Mouse (Mus musculus): ENCODE measurements at regions not wholly inside any gene's neighbourhood (a gene's known extent, or its start where the extent isn't known, plus 50 kb on each side); places are given as distances from the start of the nearest gene placed in this dataset.

DNA sequence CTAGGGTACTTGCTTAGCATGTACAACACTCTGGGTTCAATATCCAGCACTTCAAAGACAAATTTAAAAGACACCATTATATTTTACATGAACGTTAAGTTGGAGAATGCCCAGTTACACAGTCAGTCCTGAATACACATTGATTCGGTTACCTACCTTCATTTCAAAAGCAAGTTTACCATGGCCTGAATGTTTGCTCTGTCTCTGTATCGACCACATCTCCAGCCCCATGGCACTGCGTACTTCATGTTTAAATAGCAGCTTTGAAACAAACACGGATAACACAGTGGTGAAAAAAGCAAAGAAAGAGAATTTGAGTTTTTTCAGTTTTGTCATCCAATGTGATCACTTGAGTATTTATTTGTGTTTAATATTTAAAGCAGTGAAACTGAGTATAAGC, 254.1 kb upstream of the Plxna2 start:
- WGBS: 66% methylated on average over 5 of the region's 5 CpGs
- Histone ChIP-seq H3K4me2 (replicated peaks; ENCODE audit: low read depth, low read length) (no peak overlapping the region), H3K27ac (ENCODE audit: low read length) (no peak overlapping the region), H3K9ac (replicated peaks; ENCODE audit: low read depth, low read length) (no peak overlapping the region), H3K4me3 (ENCODE audit: low read depth, low read length) (no peak overlapping the region), H3K4me1 (ENCODE audit: control insufficient read depth, insufficient read depth, low read length) (no peaks in the 10 kb centered on the region), H3K36me3 (ENCODE audit: control insufficient read depth, insufficient read depth, low read length) (no peaks in the 10 kb centered on the region), H3K27me3 (ENCODE audit: control insufficient read depth, insufficient read depth, low read length) (no peaks in the 10 kb centered on the region), H3K9me3 (ENCODE audit: control insufficient read depth, low read depth, low read length) (no peaks in the 10 kb centered on the region)
- no peak for ATAC-seq (ENCODE audit: insufficient number of reproducible peaks, insufficient read depth, low FRiP score, low read depth)

- Histone ChIP-seq H3K4me3 (ENCODE audit: low read depth, low read length) (no peak overlapping the region), H3K9me3 (ENCODE audit: control insufficient read depth, low read depth, low read length) (no peaks in the 10 kb centered on the region), H3K36me3 (ENCODE audit: control insufficient read depth, insufficient read depth, low read length) (no peaks in the 10 kb centered on the region), H3K4me2 (replicated peaks; ENCODE audit: low read depth, low read length) (no peak overlapping the region), H3K27ac (ENCODE audit: low read length) (no peak overlapping the region), H3K9ac (replicated peaks; ENCODE audit: low read depth, low read length) (no peak overlapping the region), H3K4me1 (ENCODE audit: control insufficient read depth, insufficient read depth, low read length) (no peaks in the 10 kb centered on the region), H3K27me3 (ENCODE audit: control insufficient read depth, insufficient read depth, low read length) (no peaks in the 10 kb centered on the region)
- 7% methylated on average over 1 of the region's 1 CpGs for WGBS
- peak; percentile 49; the same call in 1 of the 2 replicates for ATAC-seq (ENCODE audit: insufficient number of reproducible peaks, insufficient read depth, low FRiP score, low read depth)
Measured at GRCm38 (mm10) chr1:194363129-194363768, 254.8 kb upstream of the Plxna2 start.

DNA sequence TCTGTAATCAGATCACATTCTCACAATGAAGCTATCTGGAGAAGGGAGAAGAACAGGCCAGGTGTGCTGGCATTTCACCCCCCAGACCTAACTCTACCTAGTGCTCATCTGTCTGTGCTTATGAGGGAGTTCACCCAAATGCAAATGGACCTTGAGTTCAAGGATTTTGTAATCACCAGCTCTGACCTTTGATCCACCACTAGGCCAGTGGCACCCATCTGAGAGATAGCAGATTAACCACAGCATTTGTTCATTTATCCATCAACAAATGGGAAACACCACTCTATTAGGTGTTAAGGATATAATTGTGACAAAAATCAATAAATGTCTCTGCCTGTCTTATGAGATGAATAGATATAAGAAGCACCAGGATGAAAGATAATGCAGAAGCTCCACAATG, 255.7 kb upstream of the Plxna2 start:
- Histone ChIP-seq H3K27me3 (ENCODE audit: control insufficient read depth, insufficient read depth, low read length) (no peaks in the 10 kb centered on the region), H3K9ac (replicated peaks; ENCODE audit: low read depth, low read length) (no peak overlapping the region), H3K9me3 (ENCODE audit: control insufficient read depth, low read depth, low read length) (no peaks in the 10 kb centered on the region), H3K4me1 (ENCODE audit: control insufficient read depth, insufficient read depth, low read length) (no peaks in the 10 kb centered on the region), H3K4me3 (ENCODE audit: low read depth, low read length) (no peak overlapping the region), H3K27ac (ENCODE audit: low read length) (no peak overlapping the region), H3K36me3 (ENCODE audit: control insufficient read depth, insufficient read depth, low read length) (no peaks in the 10 kb centered on the region), H3K4me2 (replicated peaks; ENCODE audit: low read depth, low read length) (no peak overlapping the region)
- no peak for ATAC-seq (ENCODE audit: insufficient number of reproducible peaks, insufficient read depth, low FRiP score, low read depth)

DNA sequence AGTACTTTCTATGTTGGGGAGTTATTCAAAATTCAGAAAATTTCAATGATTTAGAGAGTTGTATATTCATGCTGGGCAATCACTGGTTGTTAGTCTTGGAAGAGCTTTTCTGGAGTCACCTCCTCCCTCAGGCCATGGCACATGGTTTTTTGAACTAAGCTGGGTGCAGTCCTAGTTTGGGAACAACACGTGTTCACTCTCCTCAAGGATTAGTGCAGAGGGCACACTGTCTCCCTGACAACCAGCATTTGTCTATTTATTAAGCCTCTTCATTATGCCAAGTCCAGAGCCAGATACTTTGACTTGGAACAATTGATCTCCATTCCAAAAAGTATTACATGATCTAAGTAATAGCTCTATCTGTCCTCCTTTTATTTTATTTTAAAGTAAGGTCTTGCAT, 256.7 kb upstream of the Plxna2 start:
- H3K4me1 ChIP-seq (ENCODE audit: control insufficient read depth, insufficient read depth, low read length): no peaks in the 10 kb centered on the region
- H3K27ac ChIP-seq (ENCODE audit: low read length): no peak overlapping the region
- H3K4me3 ChIP-seq (ENCODE audit: low read depth, low read length): no peak overlapping the region
- no peak overlapping the region for H3K9ac ChIP-seq (replicated peaks; ENCODE audit: low read depth, low read length)
- no peak for ATAC-seq (ENCODE audit: insufficient number of reproducible peaks, insufficient read depth, low FRiP score, low read depth)
- no peaks in the 10 kb centered on the region for H3K36me3 ChIP-seq (ENCODE audit: control insufficient read depth, insufficient read depth, low read length)
- WGBS: 44% methylated on average over 1 of the region's 1 CpGs
- H3K9me3 ChIP-seq (ENCODE audit: control insufficient read depth, low read depth, low read length): no peaks in the 10 kb centered on the region
- no peak overlapping the region for H3K4me2 ChIP-seq (replicated peaks; ENCODE audit: low read depth, low read length)
- no peaks in the 10 kb centered on the region for H3K27me3 ChIP-seq (ENCODE audit: control insufficient read depth, insufficient read depth, low read length)

- no peak overlapping the region for H3K9ac ChIP-seq (replicated peaks; ENCODE audit: low read depth, low read length)
- no peaks in the 10 kb centered on the region for H3K4me1 ChIP-seq (ENCODE audit: control insufficient read depth, insufficient read depth, low read length)
- H3K27ac ChIP-seq (ENCODE audit: low read length): no peak overlapping the region
- no peak overlapping the region for H3K4me2 ChIP-seq (replicated peaks; ENCODE audit: low read depth, low read length)
- no peak overlapping the region for H3K4me3 ChIP-seq (ENCODE audit: low read depth, low read length)
- H3K36me3 ChIP-seq (ENCODE audit: control insufficient read depth, insufficient read depth, low read length): no peaks in the 10 kb centered on the region
- WGBS: 57% methylated on average over 1 of the region's 1 CpGs
- no peak for ATAC-seq (ENCODE audit: insufficient number of reproducible peaks, insufficient read depth, low FRiP score, low read depth)
- H3K27me3 ChIP-seq (ENCODE audit: control insufficient read depth, insufficient read depth, low read length): no peaks in the 10 kb centered on the region
- no peaks in the 10 kb centered on the region for H3K9me3 ChIP-seq (ENCODE audit: control insufficient read depth, low read depth, low read length)
Measured at GRCm38 (mm10) chr1:194354332-194355120, 263.5 kb upstream of the Plxna2 start.

DNA sequence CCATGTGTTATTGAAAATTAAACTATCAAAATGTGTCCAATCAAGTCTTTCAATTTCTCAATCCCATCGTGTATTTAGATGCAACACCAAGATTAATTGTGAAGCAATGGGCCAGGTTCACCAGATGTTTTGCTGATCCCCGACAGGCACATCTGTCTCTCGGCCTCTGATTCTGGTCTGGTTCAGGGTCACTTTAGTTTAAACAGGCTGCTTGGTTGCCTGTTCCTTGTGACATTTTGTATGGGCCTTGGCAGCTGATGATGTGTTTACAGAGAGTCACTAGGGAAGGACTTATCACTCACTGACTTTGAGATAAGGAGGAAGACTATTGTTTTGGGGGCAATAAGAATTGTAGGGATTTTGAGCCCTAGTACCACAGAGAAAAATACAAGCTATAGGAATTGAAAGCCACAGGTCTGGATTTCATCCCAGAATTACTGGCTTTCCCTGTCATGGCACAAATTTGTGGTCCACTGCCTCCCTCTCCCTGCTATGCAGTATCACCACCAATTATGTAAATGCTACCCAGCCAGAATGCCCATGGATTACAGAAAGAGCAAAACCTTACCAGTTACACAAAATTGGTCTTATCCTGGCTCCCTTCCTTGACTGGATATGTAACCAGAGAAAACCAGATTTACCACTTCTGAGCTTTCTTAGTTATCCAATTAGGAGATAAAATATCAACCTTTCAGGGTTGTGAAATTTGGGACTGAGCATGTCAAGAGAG, 272.5 kb upstream of the Plxna2 start:
- Histone ChIP-seq H3K27ac (ENCODE audit: low read length) (no peak overlapping the region), H3K27me3 (ENCODE audit: control insufficient read depth, insufficient read depth, low read length) (no peaks in the 10 kb centered on the region), H3K36me3 (ENCODE audit: control insufficient read depth, insufficient read depth, low read length) (no peaks in the 10 kb centered on the region), H3K4me2 (replicated peaks; ENCODE audit: low read depth, low read length) (no peak overlapping the region), H3K4me3 (ENCODE audit: low read depth, low read length) (no peak overlapping the region), H3K4me1 (ENCODE audit: control insufficient read depth, insufficient read depth, low read length) (no peaks in the 10 kb centered on the region), H3K9me3 (ENCODE audit: control insufficient read depth, low read depth, low read length) (no peaks in the 10 kb centered on the region), H3K9ac (replicated peaks; ENCODE audit: low read depth, low read length) (no peak overlapping the region)
- WGBS: 24% methylated on average over 3 of the region's 3 CpGs
- no peak for ATAC-seq (ENCODE audit: insufficient number of reproducible peaks, insufficient read depth, low FRiP score, low read depth)

- H3K27me3 ChIP-seq (ENCODE audit: control insufficient read depth, insufficient read depth, low read length): no peaks in the 10 kb centered on the region
- no peak overlapping the region for H3K4me2 ChIP-seq (replicated peaks; ENCODE audit: low read depth, low read length)
- 85% methylated on average over 1 of the region's 1 CpGs for WGBS
- ATAC-seq (ENCODE audit: insufficient number of reproducible peaks, insufficient read depth, low FRiP score, low read depth): no peak
- H3K9me3 ChIP-seq (ENCODE audit: control insufficient read depth, low read depth, low read length): no peaks in the 10 kb centered on the region
- no peak overlapping the region for H3K27ac ChIP-seq (ENCODE audit: low read length)
- H3K4me1 ChIP-seq (ENCODE audit: control insufficient read depth, insufficient read depth, low read length): no peaks in the 10 kb centered on the region
- H3K9ac ChIP-seq (replicated peaks; ENCODE audit: low read depth, low read length): no peak overlapping the region
- no peak overlapping the region for H3K4me3 ChIP-seq (ENCODE audit: low read depth, low read length)
- no peaks in the 10 kb centered on the region for H3K36me3 ChIP-seq (ENCODE audit: control insufficient read depth, insufficient read depth, low read length)
Measured at GRCm38 (mm10) chr1:194342568-194342967, 275.4 kb upstream of the Plxna2 start.

DNA sequence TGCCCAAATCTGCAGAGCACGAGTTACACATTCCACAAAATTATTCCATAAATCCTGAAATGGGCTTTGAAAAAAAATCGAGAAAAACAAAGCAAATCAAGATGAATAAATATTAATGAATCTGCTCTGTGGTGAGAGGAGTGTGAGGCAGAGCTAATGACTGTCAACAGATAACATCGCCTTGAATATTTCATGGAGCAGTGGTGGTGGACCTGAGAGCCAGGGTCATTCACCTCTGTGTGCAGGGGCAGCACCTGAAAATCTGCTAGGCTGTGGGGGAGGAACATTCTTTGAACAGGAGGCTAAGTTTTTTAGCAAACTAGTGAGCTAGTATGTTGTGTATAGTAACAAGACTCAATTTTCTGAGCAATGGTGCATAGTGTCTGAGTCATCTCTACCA, 276.3 kb upstream of the Plxna2 start:
- no peak for ATAC-seq (ENCODE audit: insufficient number of reproducible peaks, insufficient read depth, low FRiP score, low read depth)
- no peaks in the 10 kb centered on the region for H3K27me3 ChIP-seq (ENCODE audit: control insufficient read depth, insufficient read depth, low read length)
- no peaks in the 10 kb centered on the region for H3K4me1 ChIP-seq (ENCODE audit: control insufficient read depth, insufficient read depth, low read length)
- no peaks in the 10 kb centered on the region for H3K36me3 ChIP-seq (ENCODE audit: control insufficient read depth, insufficient read depth, low read length)
- no peak overlapping the region for H3K4me2 ChIP-seq (replicated peaks; ENCODE audit: low read depth, low read length)
- no peak overlapping the region for H3K4me3 ChIP-seq (ENCODE audit: low read depth, low read length)
- H3K9me3 ChIP-seq (ENCODE audit: control insufficient read depth, low read depth, low read length): no peaks in the 10 kb centered on the region
- H3K27ac ChIP-seq (ENCODE audit: low read length): no peak overlapping the region
- WGBS: 48% methylated on average over 3 of the region's 3 CpGs
- H3K9ac ChIP-seq (replicated peaks; ENCODE audit: low read depth, low read length): no peak overlapping the region

All from stomach, embryonic 14.5 days (tissue).